Mouse (Mus musculus) cerebellum, adult 11-12 months (tissue): ENCODE data around the gene Raph1.

Experiments used
- DNase-seq: peaks from one replicate; pipeline ENCODE4 v3.0.0; 2022

Gene Raph1

DNA sequence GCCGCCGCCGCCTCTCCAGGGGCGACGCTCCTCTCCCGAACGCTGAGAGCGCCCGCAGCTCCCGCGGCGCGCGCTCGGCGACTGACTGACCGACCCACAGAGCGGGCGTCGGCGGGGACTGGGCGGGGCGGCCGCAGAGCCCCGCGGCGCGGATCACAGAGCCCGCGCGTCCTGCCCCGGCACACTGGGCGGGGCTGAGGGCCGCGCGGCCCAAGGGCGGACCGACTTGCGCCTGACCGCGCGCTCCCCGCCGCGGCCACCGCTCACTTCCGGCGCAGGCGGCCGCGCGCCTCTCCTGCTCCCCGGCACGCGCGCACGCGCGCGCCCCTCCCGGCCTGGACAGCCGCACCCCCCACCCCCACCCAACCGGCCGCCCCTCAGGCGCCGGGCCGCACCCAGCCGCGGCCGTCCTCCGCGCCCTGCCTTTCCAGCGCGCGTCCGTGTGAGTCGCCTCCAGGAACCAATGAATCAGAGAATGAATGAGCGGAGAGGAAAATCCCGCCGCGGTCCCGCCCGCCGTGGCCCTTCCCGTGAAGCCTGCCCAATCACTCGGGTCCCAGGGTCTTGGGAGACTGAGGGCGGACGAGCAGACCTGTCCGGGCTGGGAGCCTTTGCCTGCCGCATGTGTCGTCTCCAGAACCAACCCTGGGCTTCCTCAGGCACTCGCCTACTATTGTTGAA is at the start of gene Raph1:
Gene Raph1 (minus strand): TSS at position 474 of the 681 bp plus-strand sequence.
- peak; percentile 88 for DNase-seq

DNA sequence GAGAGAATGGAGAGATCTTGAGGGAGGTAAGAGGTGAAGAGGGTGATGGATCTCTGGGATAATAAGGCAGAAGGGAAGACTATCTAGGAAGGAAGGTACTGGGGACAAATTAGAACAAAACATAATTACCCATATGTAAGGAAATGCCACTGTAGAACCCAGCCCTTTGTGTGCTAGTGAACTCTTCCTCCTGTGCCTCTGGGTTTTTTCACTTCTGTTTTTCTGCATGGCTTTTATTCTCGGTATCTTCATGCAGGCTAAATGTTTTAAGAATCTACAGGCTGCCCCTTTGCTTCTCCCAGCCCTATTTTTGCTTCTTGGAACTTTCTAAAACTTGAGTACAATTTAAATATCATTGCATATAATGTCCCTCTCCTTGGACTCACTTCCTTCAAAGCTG is 48.8 kb upstream of the Raph1 start:
- no peak for DNase-seq

DNA sequence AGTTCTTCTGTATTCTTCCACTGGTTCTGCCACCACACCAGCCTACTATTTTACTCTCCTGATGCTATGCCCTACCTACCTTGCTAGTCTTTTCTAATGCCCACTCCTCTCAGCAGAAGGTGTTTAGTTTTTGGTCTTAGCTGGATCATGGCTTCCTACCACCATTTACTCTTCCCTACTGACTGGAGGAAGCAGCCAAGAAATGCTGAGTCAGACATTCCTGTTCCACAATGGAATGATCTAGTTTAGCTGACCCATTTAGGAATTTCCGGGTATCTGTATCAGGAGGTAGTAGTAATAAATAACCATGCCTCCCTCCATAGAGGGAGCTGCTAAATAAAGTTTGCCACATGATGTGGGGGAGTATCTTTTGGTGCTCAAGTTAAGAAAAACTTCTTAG is 48.0 kb upstream of the Raph1 start:
- no peak for DNase-seq

- no peak for DNase-seq
These were observed 45.1 kb upstream of the Raph1 start for GRCm38 (mm10) chr1:60611968-60612367.

DNA sequence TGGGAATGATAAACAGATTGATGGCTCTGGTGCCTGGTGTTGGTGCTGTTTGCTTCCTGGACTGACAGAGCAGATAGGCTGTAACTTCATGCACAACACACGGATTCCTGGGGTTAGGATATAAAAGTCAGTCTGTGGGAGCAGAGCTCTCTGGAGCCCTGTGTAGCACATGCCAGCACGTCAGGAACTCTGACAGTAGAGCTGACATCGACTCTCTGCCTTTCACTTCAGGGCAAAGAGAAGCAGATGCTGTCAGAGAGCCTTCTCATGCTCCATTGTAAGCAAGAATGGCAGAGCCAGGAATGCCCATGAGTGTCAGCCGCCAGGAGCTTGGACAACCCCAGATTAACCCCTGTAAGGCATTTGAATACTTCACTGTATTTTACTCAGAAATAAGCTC is 43.7 kb upstream of the Raph1 start:
- DNase-seq, result no peak

DNA sequence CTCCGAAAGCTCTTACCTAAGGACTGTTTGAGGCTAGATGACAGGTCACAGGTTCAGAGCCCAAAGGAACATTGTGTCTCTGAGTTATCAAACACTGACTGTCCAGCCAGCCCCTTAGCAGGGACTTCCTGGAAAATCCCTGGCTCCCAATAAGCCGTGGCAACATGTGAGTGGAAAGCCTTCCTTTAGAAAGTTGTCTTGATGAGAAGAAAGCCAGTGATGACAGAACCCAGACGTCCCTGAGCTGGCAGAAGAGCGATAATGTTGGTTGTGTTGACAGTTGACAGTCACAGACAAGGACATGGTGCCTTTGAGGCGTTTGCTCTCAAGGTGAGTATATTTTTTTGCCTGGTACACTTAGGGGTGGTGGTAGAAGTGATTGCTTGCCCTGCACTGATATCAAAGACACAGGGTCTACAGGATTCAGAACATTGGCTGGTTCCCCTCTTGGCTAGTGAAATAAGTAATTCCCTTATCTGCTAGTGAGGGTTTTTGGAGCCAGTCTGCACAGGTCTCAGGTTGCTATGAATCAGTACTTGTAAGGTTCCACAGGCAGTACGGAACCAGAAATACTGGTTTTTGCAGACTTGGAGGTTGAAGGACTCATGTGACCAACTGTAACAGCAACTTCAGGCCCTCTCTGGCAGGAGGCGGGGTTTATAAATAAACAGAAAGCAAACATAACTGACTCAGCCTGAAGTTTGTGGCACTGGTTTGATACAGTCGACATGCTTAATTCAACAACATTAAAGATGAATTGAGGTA is 42.3 kb upstream of the Raph1 start:
- no peak for DNase-seq

DNA sequence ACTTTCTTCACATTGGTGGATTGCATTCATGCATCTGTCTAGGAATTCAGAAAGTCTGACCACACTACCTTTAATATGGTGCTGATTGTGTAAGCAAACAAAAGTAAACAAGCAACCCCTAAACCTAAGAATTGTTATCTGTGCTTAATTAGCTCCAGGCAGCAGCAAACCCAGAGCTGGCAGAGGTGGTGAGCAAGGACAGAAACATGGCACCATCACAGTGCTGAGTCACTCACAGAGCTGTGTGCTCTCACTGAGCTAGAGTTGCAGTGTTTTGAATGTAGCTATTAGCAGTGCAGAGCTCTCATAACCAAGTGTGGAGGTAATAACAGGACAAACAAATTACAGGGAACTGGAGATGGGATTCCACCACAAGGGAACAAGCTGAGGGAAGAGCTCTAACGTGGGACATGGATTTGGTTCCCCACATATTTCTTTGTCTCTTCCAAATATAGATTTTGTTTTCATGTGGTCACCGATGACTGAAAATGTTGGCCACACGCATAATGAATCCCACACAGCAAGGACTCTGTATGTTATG is 37.6 kb upstream of the Raph1 start:
- no peak for DNase-seq

DNA sequence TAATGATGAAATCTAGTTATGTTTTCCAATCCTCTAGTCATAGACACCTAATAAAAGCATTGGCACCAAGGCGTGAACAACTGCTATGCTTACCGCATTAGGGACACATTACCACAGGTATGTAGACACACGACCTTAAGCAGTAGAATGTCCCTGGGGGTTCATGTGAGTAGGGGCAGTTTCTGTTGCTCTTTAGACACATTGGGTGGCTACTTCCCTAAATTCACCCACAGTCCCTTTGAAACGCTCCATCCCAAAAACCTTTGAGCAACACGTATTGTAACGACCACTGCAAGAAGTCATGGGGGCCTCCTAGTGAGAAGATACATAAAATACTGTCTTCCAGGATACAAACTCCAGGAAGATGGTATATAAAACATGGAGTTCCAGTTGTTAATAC is 33.8 kb upstream of the Raph1 start:
- no peak for DNase-seq

DNA sequence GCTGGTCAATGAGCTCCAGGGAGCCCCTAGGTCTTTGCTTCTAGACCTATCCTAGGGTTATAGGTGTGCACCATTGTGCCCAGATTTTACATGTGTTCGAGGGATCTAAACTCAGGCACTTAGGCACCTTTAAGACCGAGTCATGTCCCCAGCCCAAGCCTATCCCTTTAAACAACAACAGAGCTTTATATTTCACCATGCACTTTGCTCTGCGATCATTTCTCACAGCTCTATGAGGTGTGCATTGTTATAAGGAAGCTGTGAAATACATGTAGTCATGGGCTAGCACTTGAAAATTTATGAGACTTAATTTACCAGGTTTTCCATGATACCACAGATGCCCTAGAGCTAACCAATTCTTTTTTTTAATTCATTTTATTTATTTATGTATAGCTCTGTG is 33.0 kb upstream of the Raph1 start:
- no peak for DNase-seq

DNA sequence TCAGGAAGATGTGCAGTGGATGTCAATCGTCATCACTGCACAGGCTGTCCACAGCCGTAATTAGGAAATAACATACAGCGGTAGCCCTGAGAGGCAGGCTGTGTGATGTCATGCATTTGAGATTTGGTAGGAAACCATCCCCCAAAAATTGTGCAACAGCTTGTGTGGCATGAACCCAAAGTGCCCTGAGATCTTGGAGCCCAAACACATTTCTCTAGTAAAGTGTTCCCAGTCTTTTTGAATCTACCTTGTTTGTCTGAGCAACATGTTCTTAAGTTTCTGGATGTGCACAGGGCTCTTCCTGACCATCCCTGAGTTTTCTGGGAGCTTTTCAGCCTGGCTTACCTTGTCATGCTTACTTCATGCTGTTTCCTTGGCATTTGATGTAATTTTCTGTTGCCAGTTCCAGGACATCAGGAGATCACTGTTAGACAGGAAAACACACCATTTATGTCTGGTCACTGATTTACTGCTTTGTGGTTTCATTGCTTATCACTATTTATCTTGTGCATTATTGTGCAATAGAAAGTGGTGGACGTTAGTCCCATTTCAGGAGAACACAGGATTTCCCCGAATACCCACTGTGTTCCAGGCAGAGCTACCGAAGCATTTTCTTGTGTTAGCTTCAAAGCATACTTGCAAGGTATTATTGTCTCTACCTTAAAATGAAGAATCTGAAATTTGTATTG is 32.3 kb upstream of the Raph1 start:
- no peak for DNase-seq

GRCm38 (mm10) chr1:60596386-60597320 is 29.7 kb upstream of the Raph1 start:
- DNase-seq, result no peak

- DNase-seq, result no peak
These were observed 26.2 kb upstream of the Raph1 start for GRCm38 (mm10) chr1:60593101-60593500.

- DNase-seq, result no peak
These were observed 22.2 kb upstream of the Raph1 start for GRCm38 (mm10) chr1:60588887-60589629.

DNA sequence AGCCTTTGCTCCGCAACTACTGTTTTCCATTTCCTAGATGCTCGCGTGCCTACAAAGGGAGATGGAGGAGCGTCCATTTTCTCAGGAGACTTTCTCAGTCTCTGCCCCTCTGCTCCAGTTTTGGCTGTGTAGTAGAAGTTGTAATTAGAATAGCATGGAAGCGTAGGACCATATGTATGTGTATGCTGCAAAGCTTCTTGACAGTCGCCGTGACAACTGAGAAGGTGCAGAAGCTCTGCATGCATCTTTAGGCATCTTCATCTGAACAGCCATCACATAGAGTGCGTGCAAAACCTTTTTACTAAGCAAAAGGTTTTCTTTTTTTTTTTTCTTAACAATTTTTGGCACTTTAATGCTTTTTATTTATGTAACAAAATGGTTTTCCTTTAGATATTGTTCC is 14.1 kb upstream of the Raph1 start:
- no peak for DNase-seq

DNA sequence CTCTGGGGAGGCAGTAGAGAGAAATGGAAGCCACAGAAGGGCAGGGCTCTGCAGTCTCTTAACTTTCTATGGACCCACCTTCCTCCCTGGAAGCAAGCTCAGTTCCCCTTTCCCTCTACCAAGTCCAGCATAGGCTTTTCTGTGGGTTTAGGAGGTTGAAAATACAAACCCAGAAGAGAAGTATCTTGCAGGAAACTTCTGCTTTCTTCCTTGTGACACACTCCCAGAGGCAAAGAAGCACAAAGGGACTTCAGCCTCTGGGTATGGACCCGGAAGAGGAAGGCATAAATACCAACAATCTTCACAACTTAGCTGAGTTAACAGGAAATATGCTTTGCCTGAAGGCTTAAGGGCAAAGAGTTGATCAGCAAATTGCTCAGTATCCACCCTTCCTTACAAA is 13.0 kb upstream of the Raph1 start:
- DNase-seq, result no peak

DNA sequence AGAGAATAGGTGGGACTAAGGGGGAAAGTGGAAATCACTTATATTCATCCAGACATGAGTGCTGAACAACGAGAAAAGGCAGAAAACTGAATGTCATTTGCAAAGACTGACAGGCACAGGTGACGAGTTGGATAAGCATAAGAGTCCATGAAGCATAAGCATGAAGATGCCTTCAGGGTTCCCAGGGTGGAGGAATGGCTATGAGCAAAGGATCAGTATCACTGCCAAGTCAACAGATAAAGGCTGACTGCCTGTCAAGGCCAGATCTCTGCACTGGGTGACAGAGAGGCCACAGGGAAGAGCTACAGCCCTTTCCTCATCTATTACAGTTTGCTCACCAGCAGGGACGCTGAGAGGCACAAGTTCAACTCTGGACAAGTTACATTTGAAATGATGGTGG is 5.8 kb upstream of the Raph1 start:
- DNase-seq, result no peak

GRCm38 (mm10) chr1:60569741-60570140 is 2.8 kb upstream of the Raph1 start:
- DNase-seq, result no peak

- DNase-seq, result no peak
These were observed 2.3 kb upstream of the Raph1 start for GRCm38 (mm10) chr1:60569210-60569609.

DNA sequence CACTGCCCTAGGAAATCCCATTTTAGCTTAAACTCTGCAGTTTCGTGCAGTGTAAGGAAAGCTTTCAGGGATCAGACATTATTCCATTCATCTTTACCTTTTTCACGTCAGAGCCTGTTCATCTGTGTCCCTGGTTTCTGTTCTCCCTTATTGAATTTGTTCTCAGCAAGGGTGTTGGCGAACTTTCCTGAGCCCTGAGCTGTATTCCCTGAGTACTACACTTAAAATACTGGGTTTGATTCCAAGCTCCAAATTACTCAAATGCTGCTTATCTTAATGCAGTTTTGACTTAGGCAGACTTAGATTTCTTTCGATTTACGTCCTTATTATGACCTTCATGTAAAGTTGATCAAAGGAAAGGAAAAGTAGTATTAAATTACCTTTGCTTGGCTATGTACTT is 417 bp upstream of the Raph1 start:
- DNase-seq, result no peak

- no peak for DNase-seq
These were observed 823 bp downstream of the Raph1 start for GRCm38 (mm10) chr1:60565931-60566630.

- peak; percentile 12 for DNase-seq
These were observed 1.5 kb downstream of the Raph1 start for GRCm38 (mm10) chr1:60565270-60565920.
